Mouse (Mus musculus): ENCODE measurements at regions not wholly inside any gene's neighbourhood (a gene's known extent, or its start where the extent isn't known, plus 50 kb on each side); places are given as distances from the start of the nearest gene placed in this dataset.

- DNase-seq (ENCODE audit: low spot score in 2 of 2): no peak
Measured at GRCm38 (mm10) chr11:6785471-6785870, 52.0 kb downstream of the Gm11983 start.

GRCm38 (mm10) chr11:6782826-6783225, 54.6 kb downstream of the Gm11983 start:
- DNase-seq (ENCODE audit: low spot score in 2 of 2): no peak

- DNase-seq (ENCODE audit: low spot score in 2 of 2): no peak
Measured at GRCm38 (mm10) chr11:6779752-6780151, 57.7 kb downstream of the Gm11983 start.

- no peak for DNase-seq (ENCODE audit: low spot score in 2 of 2)
Measured at GRCm38 (mm10) chr11:6778596-6779360, 58.7 kb downstream of the Gm11983 start.

GRCm38 (mm10) chr11:6777566-6777965, 59.9 kb downstream of the Gm11983 start:
- no peak for DNase-seq (ENCODE audit: low spot score in 2 of 2)

- DNase-seq (ENCODE audit: low spot score in 2 of 2): no peak
Measured at GRCm38 (mm10) chr11:6774656-6775055, 62.8 kb downstream of the Gm11983 start.

GRCm38 (mm10) chr11:6773951-6774350, 63.5 kb downstream of the Gm11983 start:
- no peak for DNase-seq (ENCODE audit: low spot score in 2 of 2)

- DNase-seq (ENCODE audit: low spot score in 2 of 2): no peak
Measured at GRCm38 (mm10) chr11:6773364-6773763, 64.1 kb downstream of the Gm11983 start.

- DNase-seq (ENCODE audit: low spot score in 2 of 2): no peak
Measured at GRCm38 (mm10) chr11:6769437-6769765, 68.1 kb downstream of the Gm11983 start.

- peak; percentile 47 to 64 for DNase-seq (ENCODE audit: low spot score in 2 of 2)
Measured at GRCm38 (mm10) chr11:6768599-6769436, 68.6 kb downstream of the Gm11983 start.

GRCm38 (mm10) chr11:6766725-6767124, 70.7 kb downstream of the Gm11983 start:
- no peak for DNase-seq (ENCODE audit: low spot score in 2 of 2)

- DNase-seq (ENCODE audit: low spot score in 2 of 2): no peak
Measured at GRCm38 (mm10) chr11:6765333-6765957, 72.0 kb downstream of the Gm11983 start.

GRCm38 (mm10) chr11:6764186-6764585, 73.3 kb downstream of the Gm11983 start:
- DNase-seq (ENCODE audit: low spot score in 2 of 2): no peak

GRCm38 (mm10) chr11:6763001-6763400, 74.5 kb downstream of the Gm11983 start:
- DNase-seq (ENCODE audit: low spot score in 2 of 2): no peak

- no peak for DNase-seq (ENCODE audit: low spot score in 2 of 2)
Measured at GRCm38 (mm10) chr11:6761876-6762628, 75.4 kb downstream of the Gm11983 start.

- DNase-seq (ENCODE audit: low spot score in 2 of 2): no peak
Measured at GRCm38 (mm10) chr11:6759578-6759977, 77.9 kb downstream of the Gm11983 start.

- no peak for DNase-seq (ENCODE audit: low spot score in 2 of 2)
Measured at GRCm38 (mm10) chr11:6739439-6739838, 81.1 kb downstream of the Ramp3 start.

- no peak for DNase-seq (ENCODE audit: low spot score in 2 of 2)
Measured at GRCm38 (mm10) chr11:6738581-6738980, 80.3 kb downstream of the Ramp3 start.

GRCm38 (mm10) chr11:6738163-6738562, 79.8 kb downstream of the Ramp3 start:
- DNase-seq (ENCODE audit: low spot score in 2 of 2): no peak

GRCm38 (mm10) chr11:6734746-6735430, 76.6 kb downstream of the Ramp3 start:
- no peak for DNase-seq (ENCODE audit: low spot score in 2 of 2)

GRCm38 (mm10) chr11:6731505-6731904, 73.2 kb downstream of the Ramp3 start:
- no peak for DNase-seq (ENCODE audit: low spot score in 2 of 2)

Measured in urinary bladder, postnatal 36 days (tissue).